Mouse (Mus musculus) testis, adult 2 months (tissue): ENCODE measurements around the gene Galnt17. TPM values are rescaled to one million over a fixed set of nuclear protein-coding genes. Genes with fewer than 3 reads are reported as not detected.

Experiments
- H3K27ac ChIP-seq: fragments of 200-500 bp; 2 replicates; pipeline ENCODE4 v1.5.1; 2012; ENCODE audit warnings: low read depth, low read length; ENCODE audit not compliant: control insufficient read depth, insufficient read depth
- H3K27me3 ChIP-seq: fragments of 200-500 bp; 2 replicates; pipeline ENCODE4 v1.6.1; 2012; ENCODE audit warnings: mild to moderate bottlenecking, low read length, moderate library complexity; ENCODE audit not compliant: control insufficient read depth, insufficient read depth
- H3K36me3 ChIP-seq: fragments of 200-500 bp; 2 replicates; pipeline ENCODE4 v1.6.1; 2012; ENCODE audit warnings: mild to moderate bottlenecking, low read length; ENCODE audit not compliant: control insufficient read depth, insufficient read depth
- H3K4me1 ChIP-seq: fragments of 200-500 bp; 2 replicates; pipeline ENCODE4 v1.6.1; 2012; ENCODE audit warnings: low read length; ENCODE audit not compliant: control insufficient read depth, insufficient read depth
- H3K4me3 ChIP-seq: fragments of 200-500 bp; 2 replicates; pipeline ENCODE4 v1.5.1; 2012; ENCODE audit warnings: low read depth, mild to moderate bottlenecking, low read length, moderate library complexity, mixed read lengths; ENCODE audit not compliant: control insufficient read depth
- CTCF ChIP-seq: fragments of 200-500 bp; IDR thresholded peaks from 2 replicates; pipeline ENCODE4 v1.5.1; 2012; ENCODE audit warnings: low read depth, mild to moderate bottlenecking, inconsistent platforms, low read length, moderate library complexity; ENCODE audit not compliant: control insufficient read depth, insufficient read depth, insufficient replicate concordance
- POLR2A ChIP-seq: fragments of 200-500 bp; IDR thresholded peaks from 2 replicates; pipeline ENCODE4 v1.6.1; 2012; ENCODE audit warnings: low read depth, mild to moderate bottlenecking, inconsistent platforms, low read length, moderate library complexity; ENCODE audit not compliant: control insufficient read depth
- polyA plus RNA-seq: library from polyadenylated mRNA; depleted of rRNA; stranded (reverse); fragments of >200 nt; gene quantifications from 2 replicates; pipeline ENCODE4 v1.2.3, GENCODE M21; 2012

Gene Galnt17
- polyA plus RNA-seq, 1 experiment: 0.95 TPM

DNA sequence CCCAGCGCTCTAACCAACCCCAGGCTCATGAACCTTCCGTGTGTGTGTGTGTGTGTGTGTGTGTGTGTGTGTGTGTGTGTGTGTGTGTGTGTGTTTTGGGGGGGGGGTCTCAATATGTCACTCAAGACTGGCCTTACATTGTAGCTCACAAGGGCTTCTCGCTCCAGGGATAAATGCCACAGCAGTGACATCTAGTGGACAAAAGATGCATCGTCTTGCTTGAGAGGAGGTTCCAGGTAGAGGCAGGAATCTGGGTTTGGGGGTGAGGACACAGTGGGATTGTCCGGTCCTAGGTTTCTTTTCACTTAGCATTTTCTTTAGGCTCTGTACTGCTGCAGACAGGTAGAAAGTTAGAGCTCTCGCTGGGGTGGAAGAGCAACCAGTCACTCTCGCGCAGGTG is 450.1 kb downstream of the Galnt17 start:
- H3K4me3 ChIP-seq: no peak overlapping the region
- H3K27me3 ChIP-seq: no peaks in the 10 kb centered on the region
- peaks cover 3% of the 10 kb centered on the region; the same call in 1 of the 2 replicates for H3K4me1 ChIP-seq
- H3K27ac ChIP-seq: no peak overlapping the region
- peak; percentile 49; the same call in 1 of the 2 replicates for TF ChIP-seq CTCF
- no peak for TF ChIP-seq POLR2A
- H3K36me3 ChIP-seq: no peaks in the 10 kb centered on the region

DNA sequence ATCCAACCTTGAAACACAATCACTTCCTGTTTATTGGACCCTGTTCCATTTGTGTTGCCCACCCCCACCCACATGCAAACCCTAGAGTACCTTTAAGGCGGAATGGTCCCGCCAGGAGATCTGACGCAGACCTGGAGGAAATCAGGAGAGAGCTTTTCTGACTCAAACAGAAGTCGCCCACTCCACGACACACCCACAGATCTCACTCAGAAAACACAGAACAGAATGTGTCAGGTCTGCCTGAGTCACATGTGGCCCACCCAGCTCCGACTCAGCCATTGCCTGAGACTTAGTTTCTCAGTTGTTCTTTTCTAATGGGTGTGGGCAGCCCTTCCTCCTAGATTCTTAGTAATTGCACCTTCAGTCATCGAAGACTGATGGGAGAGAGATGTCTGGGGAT is 453.9 kb downstream of the Galnt17 start:
- Histone ChIP-seq H3K27ac (no peak overlapping the region), H3K27me3 (no peaks in the 10 kb centered on the region), H3K36me3 (no peaks in the 10 kb centered on the region), H3K4me1 (peaks cover 3% of the 10 kb centered on the region; the same call in 1 of the 2 replicates), H3K4me3 (no peak overlapping the region)
- TF ChIP-seq POLR2A: no peak
- TF ChIP-seq CTCF: no peak

GRCm38 (mm10) chr5:130853371-130853770 is 454.9 kb downstream of the Galnt17 start:
- Histone ChIP-seq H3K4me3 (no peak overlapping the region), H3K36me3 (no peaks in the 10 kb centered on the region), H3K4me1 (no peaks in the 10 kb centered on the region; the same call in 1 of the 2 replicates), H3K27me3 (no peaks in the 10 kb centered on the region), H3K27ac (no peak overlapping the region)
- no peak for TF ChIP-seq POLR2A
- peak; percentile 100 for TF ChIP-seq CTCF

GRCm38 (mm10) chr5:130852182-130852581 is 456.1 kb downstream of the Galnt17 start:
- no peaks in the 10 kb centered on the region for H3K27me3 ChIP-seq
- no peak overlapping the region for H3K27ac ChIP-seq
- H3K36me3 ChIP-seq: no peaks in the 10 kb centered on the region
- H3K4me1 ChIP-seq: peaks cover 2% of the 10 kb centered on the region
- H3K4me3 ChIP-seq: no peak overlapping the region
- no peak for TF ChIP-seq POLR2A

DNA sequence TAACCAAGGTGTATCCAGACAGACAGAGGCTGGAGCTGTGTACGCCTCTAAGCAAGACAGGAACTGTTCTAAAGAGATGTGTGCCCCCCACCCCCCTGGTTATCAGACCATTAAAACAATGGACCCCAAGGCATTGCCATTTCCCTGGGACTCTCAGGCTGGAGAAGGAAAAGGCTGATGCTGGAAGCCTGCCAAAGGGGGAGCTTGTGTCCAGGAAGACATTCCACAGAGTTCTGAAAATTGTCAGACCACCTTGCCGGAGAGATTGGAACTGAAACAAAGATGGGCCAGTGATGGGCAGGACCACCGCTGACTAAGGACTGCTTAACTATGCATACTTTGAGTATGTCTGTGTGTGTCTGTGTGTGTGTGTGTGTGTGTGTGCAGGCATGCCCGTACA is 458.7 kb downstream of the Galnt17 start:
- H3K4me1 ChIP-seq: peaks cover 2% of the 10 kb centered on the region
- H3K27ac ChIP-seq: no peak overlapping the region
- no peaks in the 10 kb centered on the region for H3K36me3 ChIP-seq
- no peak overlapping the region for H3K4me3 ChIP-seq
- TF ChIP-seq POLR2A: no peak
- TF ChIP-seq CTCF: no peak
- H3K27me3 ChIP-seq: no peaks in the 10 kb centered on the region

DNA sequence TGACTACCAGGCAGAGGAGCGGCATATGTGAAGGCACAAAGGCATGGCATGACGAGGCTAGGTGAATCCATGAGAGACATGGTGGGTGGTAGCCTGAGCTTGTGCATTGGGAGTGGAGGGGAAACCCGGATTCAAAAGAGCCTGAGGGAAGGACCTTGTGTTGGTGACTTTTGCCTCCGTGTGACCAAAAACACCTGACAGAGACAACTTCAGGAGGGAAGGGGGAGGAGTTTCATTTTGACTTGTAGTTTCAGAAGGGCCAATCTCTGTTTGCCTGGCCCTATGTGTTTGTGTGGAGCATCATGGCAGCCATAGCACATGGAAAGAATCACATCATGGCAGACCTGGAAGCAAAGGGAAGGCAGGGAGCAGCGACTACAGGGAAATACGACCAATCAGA is 459.7 kb downstream of the Galnt17 start:
- H3K27me3 ChIP-seq: no peaks in the 10 kb centered on the region
- peaks cover 2% of the 10 kb centered on the region for H3K4me1 ChIP-seq
- H3K4me3 ChIP-seq: no peak overlapping the region
- H3K36me3 ChIP-seq: no peaks in the 10 kb centered on the region
- H3K27ac ChIP-seq: no peak overlapping the region
- TF ChIP-seq POLR2A (no peak), CTCF (no peak)

GRCm38 (mm10) chr5:130825797-130826196 is 482.5 kb downstream of the Galnt17 start:
- Histone ChIP-seq H3K36me3 (no peaks in the 10 kb centered on the region), H3K27ac (no peak overlapping the region), H3K4me1 (no peaks in the 10 kb centered on the region), H3K27me3 (no peaks in the 10 kb centered on the region), H3K4me3 (no peak overlapping the region)
- no peak for TF ChIP-seq CTCF
- TF ChIP-seq POLR2A: no peak
